Mouse (Mus musculus): ENCODE results near the gene Foxi3. TPM values are rescaled to one million over a fixed set of nuclear protein-coding genes. Genes with fewer than 3 reads are reported as not detected.

The Foxi3 gene
- polyA plus RNA-seq, 1 experiment from 2014 or later = not detected

DNA sequence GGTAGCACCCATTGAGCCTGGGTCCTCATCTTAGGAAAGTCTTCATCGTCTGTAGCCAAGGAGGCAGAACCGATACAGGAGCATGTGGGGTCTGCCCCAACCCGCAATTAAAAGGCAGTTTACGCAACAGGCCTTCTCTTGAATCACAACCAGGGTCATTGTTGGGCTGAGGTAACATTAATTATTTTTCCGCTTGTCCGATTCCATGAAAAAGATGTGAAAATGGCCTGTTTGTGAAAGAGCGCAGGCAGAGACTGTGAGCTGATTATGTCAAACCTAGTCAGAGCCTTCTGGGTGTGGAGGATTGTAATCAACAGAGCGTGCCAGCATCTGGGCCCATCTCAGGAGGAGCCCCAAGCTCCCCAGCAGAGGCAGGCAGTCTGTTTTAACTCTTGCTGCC lies 30.4 kb downstream of the Foxi3 start:
- H3K27me3 ChIP-seq = no peaks in the 10 kb centered on the region
- H3K4me1 ChIP-seq (replicated peaks) = no peaks in the 10 kb centered on the region
- no peak overlapping the region for H3K27ac ChIP-seq
- no peak for ATAC-seq (ENCODE audit: insufficient number of reproducible peaks, insufficient read depth, low FRiP score, low TSS enrichment, low read depth)
- WGBS = 68% methylated on average over 8 of the region's 8 CpGs
- no peaks in the 10 kb centered on the region for H3K9me3 ChIP-seq
- H3K4me3 ChIP-seq (replicated peaks) = no peak overlapping the region
- no peak overlapping the region for H3K4me2 ChIP-seq
- H3K9ac ChIP-seq (replicated peaks) = no peak overlapping the region
- no peaks in the 10 kb centered on the region for H3K36me3 ChIP-seq

DNA sequence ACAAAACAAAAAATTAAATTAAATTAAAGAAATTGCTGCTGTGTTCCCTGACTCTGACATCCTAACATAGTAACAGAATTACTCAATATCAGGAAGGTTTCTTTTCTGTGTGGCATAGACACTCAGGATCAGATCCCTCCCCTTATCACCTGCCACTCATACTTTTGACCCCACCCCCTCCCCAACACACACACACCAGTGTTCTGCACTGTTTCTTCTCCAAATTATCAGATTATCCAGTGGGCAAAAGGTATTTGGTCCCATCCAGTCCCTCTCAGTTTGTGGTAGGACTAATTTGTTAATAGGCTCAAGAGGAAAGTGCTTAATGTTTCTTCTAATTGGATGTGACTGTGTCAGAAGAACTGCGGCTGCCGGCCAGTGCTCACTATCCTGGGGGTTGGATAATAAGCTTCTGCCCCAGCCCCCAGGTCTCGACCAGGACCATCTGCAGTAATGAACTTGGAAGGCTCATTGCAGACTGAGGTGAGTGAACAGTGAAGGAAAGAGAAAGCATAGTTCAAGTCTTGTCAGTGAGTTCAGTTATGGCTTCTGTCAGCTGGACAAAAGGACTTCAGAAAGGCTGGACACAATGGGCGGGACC lies 39.9 kb downstream of the Foxi3 start:
- Histone ChIP-seq H3K4me1 (replicated peaks) (no peaks in the 10 kb centered on the region), H3K36me3 (no peaks in the 10 kb centered on the region), H3K27me3 (0 out of 2 replicates have a peak, but pooled peaks cover 3% of the 10 kb centered on the region), H3K9me3 (no peaks in the 10 kb centered on the region), H3K4me2 (no peak overlapping the region), H3K4me3 (replicated peaks) (no peak overlapping the region), H3K9ac (replicated peaks) (no peak overlapping the region), H3K27ac (no peak overlapping the region)
- ATAC-seq (ENCODE audit: insufficient number of reproducible peaks, insufficient read depth, low FRiP score, low TSS enrichment, low read depth) = no peak
- 48% methylated on average over 4 of the region's 4 CpGs for WGBS

DNA sequence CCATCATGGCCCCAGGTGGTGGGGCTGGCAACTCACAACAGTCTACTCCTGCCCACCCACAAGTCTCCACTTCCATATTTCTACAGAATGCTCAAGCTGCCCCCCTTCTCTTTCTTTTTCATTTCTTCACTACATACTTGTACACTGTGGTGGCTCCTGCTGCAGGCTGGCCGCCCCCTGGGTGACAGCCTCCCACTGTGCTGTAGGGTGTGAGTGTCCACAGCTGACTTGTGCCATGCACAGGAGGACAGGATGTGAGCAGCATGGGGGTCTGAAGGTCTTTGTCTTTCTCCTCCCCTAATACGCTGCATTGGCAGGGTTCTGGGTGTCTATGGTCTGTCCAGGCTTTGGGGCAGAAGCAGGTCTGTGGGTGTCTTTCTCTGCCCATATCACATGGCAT lies 46.3 kb downstream of the Foxi3 start:
- Histone ChIP-seq H3K9ac (replicated peaks) (no peak overlapping the region), H3K27me3 (no peaks in the 10 kb centered on the region), H3K9me3 (no peaks in the 10 kb centered on the region), H3K4me1 (replicated peaks) (no peaks in the 10 kb centered on the region), H3K4me3 (replicated peaks) (no peak overlapping the region), H3K36me3 (no peaks in the 10 kb centered on the region), H3K4me2 (no peak overlapping the region), H3K27ac (no peak overlapping the region)
- 89% methylated on average over 2 of the region's 2 CpGs for WGBS
- ATAC-seq (ENCODE audit: insufficient number of reproducible peaks, insufficient read depth, low FRiP score, low TSS enrichment, low read depth) = no peak

DNA sequence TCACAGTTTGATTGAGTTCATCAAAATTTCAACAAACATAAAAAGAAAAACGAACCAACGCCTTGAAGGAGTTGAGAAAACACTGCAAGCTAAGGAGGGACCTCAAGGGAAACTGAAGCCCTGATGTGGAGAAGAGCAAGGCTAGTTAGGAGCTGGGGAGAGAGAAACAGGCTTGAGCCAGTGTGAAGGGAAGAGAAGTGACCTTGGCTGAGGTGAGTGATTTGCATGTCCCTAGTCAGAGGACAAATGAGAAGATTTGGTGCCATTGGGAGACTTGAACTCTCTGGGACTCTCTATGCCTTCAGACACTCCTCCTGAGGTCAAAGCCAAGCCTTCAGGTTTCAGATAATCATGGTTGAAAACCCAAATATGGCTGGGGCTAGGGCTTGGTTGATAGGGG lies 47.8 kb downstream of the Foxi3 start:
- Histone ChIP-seq H3K9ac (replicated peaks) (no peak overlapping the region), H3K4me3 (replicated peaks) (no peak overlapping the region), H3K27me3 (no peaks in the 10 kb centered on the region), H3K4me2 (no peak overlapping the region), H3K9me3 (peaks cover 3% of the 10 kb centered on the region; the same call in 1 of the 2 replicates), H3K36me3 (no peaks in the 10 kb centered on the region), H3K4me1 (replicated peaks) (no peaks in the 10 kb centered on the region), H3K27ac (no peak overlapping the region)
- no peak for ATAC-seq (ENCODE audit: insufficient number of reproducible peaks, insufficient read depth, low FRiP score, low TSS enrichment, low read depth)
- WGBS = 87% methylated on average over 2 of the region's 2 CpGs

Other genes starting within 250 kb of the Foxi3 start
- gene Rpia, start 164.3 kb upstream of the Foxi3 start, polyA plus RNA-seq (2016; fragmentation: Nextera tagmentation; extraction: Ambion mirVana) = 3.5 TPM in 2 replicates
- gene Eif2ak3, start 112.0 kb upstream of the Foxi3 start, polyA plus RNA-seq (2016; fragmentation: Nextera tagmentation; extraction: Ambion mirVana) = 13.0 and 13.6 TPM in 2 replicates
- not detected in 2 replicates for gene Tex37, start 37.6 kb upstream of the Foxi3 start, polyA plus RNA-seq (2016; fragmentation: Nextera tagmentation; extraction: Ambion mirVana)
- gene Thnsl2, start 187.9 kb downstream of the Foxi3 start, polyA plus RNA-seq (2016; fragmentation: Nextera tagmentation; extraction: Ambion mirVana) = 5.6 and 6.0 TPM in 2 replicates
- not detected in 2 replicates for gene Fabp1, start 243.3 kb downstream of the Foxi3 start, polyA plus RNA-seq (2016; fragmentation: Nextera tagmentation; extraction: Ambion mirVana)

Measured in limb, embryonic 12.5 days (tissue).